Mouse (Mus musculus) embryo, embryonic 10 days (tissue): Measurements from ENCODE around the gene Neurl1b.

Source experiments
- DNase-seq: peaks from one replicate; pipeline ENCODE4 v3.0.0-alpha.2; 2015; ENCODE audit warnings: low spot score

Gene Neurl1b

DNA sequence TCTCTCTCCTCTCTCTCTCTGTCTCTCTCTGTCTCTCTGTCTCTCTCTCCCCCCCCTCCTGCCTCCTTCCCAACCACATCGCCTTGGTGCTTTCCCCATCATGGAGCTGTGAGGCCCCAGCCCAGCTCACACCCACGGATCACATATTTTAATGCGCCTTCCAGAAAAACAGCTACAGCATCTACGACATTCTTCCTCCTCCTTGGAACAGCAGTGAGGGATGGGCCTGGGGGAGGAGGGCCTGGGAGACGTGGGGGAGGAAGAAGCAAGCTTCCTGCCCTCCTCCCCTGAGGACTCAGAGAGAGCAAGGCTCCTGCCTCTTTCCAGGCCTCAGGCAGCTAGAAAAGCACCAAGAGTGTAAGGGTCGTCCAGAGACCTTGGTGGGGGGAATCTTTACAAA, 17.3 kb upstream of the Neurl1b start:
- no peak for DNase-seq

- DNase-seq: no peak
Measured at GRCm38 (mm10) chr17:26405340-26406100, 9.1 kb upstream of the Neurl1b start.

GRCm38 (mm10) chr17:26412967-26413366, 1.7 kb upstream of the Neurl1b start:
- DNase-seq: no peak

DNA sequence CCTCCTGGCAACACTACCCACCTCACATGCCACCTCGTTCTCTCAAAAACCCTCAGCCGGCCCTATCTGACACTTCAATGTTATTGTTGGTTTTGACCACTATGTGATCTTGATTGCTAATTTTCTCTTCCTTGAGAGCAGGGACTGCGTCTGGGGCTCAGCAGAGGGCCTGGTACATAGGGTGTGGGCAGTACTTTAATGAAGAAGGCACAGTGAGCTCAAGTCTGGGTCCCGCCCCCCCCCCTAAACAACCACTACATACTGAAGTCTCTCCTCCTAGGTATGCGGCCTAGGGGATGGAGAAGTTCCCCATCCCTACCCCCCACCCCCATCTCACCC, 476 bp upstream of the Neurl1b start:
- no peak for DNase-seq

DNA sequence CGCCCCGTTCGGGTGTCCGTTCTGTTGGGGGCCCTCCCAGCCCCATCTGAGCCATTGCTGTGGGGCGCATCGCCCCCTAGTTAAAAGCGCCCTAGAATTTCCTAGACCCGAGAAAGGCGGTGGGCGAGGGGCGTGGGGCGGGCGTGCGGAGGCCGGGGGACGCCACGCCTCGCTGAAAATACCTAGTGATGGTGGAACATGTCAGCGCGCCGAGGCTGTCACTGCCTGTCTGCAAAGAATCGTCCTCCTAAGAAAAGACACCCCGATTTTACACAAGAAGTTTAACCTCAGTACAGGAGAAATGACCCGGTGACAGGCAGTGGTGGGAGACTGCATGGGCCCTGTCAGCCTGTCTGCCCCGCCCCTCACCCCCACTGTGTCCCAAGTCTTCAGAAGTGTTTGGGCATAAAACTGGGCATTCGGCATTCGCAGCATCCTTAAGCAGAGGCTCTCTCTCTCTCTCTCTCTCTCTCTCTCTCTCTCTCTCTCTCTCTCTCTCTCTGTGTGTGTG, 781 bp downstream of the Neurl1b start:
- no peak for DNase-seq

DNA sequence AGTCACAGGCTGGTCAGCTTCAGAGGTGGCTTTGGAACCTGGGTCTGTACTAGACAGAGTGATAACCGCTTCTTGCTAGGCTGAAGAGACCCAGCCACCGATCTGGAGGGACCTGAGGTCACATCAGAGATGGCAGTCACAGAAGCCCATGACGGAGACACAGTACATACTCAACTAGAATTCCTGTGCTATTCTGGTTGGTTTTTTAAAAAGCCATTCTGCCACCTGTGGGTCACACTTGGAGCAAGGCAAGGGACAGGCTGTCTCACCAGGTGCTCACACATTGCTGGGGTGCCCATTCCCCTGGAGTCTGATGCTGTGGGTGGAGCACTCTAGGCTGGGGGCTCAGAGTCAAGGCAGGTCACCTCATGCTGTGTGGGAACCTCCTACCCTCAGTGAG, 1.5 kb downstream of the Neurl1b start:
- DNase-seq: no peak

DNA sequence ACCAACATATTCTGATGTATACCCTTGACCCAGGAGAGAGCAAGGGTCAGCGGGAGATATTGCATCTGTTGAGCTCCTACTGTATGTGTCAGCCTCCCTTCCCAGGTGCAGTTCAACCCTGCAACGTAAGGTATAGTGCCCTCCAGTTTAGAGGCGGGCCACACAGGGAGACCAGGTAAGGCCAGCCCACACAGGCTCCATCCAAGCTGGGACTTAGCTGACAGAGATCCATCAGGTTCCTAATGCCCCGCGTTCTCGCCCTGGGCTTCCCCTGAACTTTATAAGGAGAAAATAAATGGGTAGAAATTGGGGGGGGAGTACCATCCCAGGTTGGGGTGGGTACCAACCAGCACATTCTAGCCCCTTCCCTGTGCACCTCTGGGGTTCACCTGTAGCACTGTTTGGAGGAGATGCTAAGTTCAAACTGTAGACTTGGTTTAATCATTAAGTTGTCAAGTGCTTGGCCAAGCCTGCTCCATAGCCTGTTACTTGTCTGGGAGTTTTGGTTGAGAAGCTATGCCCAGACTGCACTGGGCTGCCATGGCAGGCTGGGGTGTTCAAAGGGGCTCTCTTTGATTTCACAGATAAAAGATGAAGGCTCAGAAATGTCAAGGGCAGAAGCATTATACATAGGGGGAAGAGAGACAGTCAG, 3.3 kb downstream of the Neurl1b start:
- no peak for DNase-seq

GRCm38 (mm10) chr17:26420491-26421247, 6.0 kb downstream of the Neurl1b start:
- no peak for DNase-seq

GRCm38 (mm10) chr17:26421561-26421960, 6.9 kb downstream of the Neurl1b start:
- DNase-seq: peak; percentile 45

- no peak for DNase-seq
Measured at GRCm38 (mm10) chr17:26422390-26422789, 7.8 kb downstream of the Neurl1b start.

DNA sequence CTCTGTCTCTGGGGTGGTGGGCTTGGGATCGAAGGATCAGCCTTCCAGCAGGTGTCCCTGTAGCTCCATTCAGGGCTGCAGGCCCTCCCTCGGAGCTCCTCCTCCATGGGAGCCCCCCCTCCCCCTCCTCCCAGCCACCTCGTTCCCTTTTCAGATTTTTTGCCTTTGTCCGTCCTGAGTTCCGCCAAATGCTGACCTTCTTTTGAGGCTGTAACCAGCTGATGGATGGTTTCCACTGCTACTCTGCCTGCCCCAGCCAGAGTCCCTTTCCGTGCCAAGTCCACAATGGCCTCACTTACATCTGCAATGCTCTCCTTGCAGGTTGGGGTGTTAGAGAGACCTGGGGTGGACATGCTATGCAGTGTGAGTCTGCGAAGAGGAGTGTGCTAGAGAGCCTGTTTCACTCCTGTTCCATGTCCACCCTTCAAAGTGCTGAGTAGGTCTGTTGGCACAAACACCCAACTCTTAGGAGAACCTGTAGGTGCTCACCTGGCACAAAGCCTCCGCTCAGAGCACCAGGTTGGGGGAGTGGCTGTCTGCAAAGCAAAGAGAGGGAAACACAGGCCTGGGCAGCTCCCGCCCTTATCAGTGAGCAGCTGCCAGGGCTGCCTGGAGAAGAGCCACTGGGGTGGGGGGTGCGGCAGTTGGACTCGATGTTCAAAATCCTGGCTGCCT, 9.5 kb downstream of the Neurl1b start:
- DNase-seq: no peak

- DNase-seq: no peak
Measured at GRCm38 (mm10) chr17:26424973-26425735, 10.5 kb downstream of the Neurl1b start.

GRCm38 (mm10) chr17:26433295-26433694, 18.7 kb downstream of the Neurl1b start:
- no peak for DNase-seq

- DNase-seq: no peak
Measured at GRCm38 (mm10) chr17:26437089-26437815, 22.6 kb downstream of the Neurl1b start.

DNA sequence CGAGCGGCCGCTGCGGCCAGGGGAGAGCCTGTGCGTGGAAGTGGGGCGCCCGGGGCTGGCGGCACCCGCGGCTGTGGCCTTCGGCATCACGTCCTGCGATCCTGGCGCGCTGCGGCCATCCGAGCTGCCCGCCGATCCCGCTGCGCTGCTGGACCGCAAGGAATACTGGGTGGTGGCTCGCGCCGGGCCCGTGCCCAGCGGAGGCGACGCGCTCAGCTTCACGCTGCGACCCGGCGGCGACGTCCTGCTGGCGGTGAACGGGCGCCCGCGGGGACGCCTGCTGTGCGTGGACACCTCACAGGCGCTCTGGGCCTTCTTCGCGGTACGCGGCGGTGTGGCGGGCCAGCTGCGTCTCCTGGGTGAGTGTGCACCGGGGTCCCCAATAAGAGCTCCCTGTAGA, 24.4 kb downstream of the Neurl1b start:
- DNase-seq: peak; percentile 10

DNA sequence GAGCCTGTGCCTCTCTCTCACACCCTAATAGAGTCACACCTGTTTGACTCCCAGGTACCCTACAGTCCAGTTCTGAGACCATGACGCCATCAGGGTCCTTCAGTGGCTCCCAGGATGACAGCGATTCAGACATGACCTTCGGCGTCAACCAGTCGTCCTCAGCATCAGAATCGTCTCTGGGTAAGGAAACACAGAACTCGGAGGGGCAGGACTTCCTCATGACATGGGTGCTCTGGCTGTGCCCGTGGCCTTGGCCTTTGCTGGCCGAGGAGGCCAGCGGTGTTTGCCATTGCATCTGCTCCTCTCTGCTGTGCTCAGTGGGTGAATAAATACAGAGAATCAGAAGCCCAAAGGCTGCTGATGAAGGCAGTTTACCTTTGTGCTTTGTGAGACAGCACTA, 26.4 kb downstream of the Neurl1b start:
- no peak for DNase-seq

- DNase-seq: no peak
Measured at GRCm38 (mm10) chr17:26442197-26442596, 27.6 kb downstream of the Neurl1b start.

- DNase-seq: no peak
Measured at GRCm38 (mm10) chr17:26443865-26444264, 29.2 kb downstream of the Neurl1b start.

GRCm38 (mm10) chr17:26449472-26449871, 34.8 kb downstream of the Neurl1b start:
- DNase-seq: no peak

DNA sequence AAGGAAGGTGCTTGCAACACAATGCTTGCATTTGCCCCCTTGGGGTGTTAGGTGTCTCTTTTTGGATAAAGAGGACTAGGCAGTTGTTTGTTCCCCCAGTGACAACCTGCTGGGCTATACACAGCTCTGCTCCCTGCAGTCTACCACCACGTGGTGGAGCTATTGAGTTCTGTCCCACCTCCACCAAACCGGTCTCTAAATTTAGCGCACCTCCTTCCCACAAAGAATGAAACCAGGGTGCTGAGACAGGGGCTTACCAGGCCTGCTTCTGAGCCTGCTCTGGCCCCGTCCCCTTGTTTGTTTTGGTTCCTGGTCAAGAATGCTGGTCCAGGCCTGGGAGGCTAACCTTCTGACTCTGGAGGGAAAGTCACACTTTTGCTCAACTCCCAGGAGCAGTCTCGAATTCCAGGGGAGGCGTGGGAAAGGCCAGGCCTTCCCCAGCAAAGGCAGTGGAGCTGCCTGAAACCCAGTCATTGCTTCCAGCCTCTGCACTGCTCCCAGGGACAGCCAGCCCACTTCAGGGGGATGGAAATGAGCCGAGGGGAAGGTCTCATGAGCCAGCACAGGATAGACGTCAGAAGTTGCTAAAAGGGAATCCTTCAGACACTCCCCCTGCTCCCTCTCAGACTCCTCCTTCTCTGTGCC, 37.1 kb downstream of the Neurl1b start:
- DNase-seq: peak; percentile 64
